Mouse (Mus musculus) fat pad, adult 2 months (tissue): ENCODE measurements at regions not wholly inside any gene's neighbourhood (a gene's known extent, or its start where the extent isn't known, plus 50 kb on each side); places are given as distances from the start of the nearest gene placed in this dataset.

ENCODE experiments used
- DNase-seq: peaks from one replicate; pipeline ENCODE4 v3.0.0-alpha.2; 2011; ENCODE audit warnings: low read depth, low spot score; ENCODE audit errors: extremely low read depth

GRCm38 (mm10) chr13:80946034-80946433 is 62.9 kb downstream of the Arrdc3 start:
- DNase-seq = no peak

- no peak for DNase-seq
Observed at GRCm38 (mm10) chr13:80947705-80948104, 64.5 kb downstream of the Arrdc3 start.

- peak; percentile 90 for DNase-seq
Observed at GRCm38 (mm10) chr13:80949133-80949697, 66.0 kb downstream of the Arrdc3 start.

GRCm38 (mm10) chr13:80950239-80950638 is 67.1 kb downstream of the Arrdc3 start:
- DNase-seq = peak; percentile 85

GRCm38 (mm10) chr13:80950803-80951202 is 67.6 kb downstream of the Arrdc3 start:
- DNase-seq = peak; percentile 90

- DNase-seq = no peak
Observed at GRCm38 (mm10) chr13:80951327-80951726, 68.1 kb downstream of the Arrdc3 start.

- DNase-seq = no peak
Observed at GRCm38 (mm10) chr13:80952851-80953250, 69.7 kb downstream of the Arrdc3 start.

- no peak for DNase-seq
Observed at GRCm38 (mm10) chr13:80954059-80954645, 71.0 kb downstream of the Arrdc3 start.

- no peak for DNase-seq
Observed at GRCm38 (mm10) chr13:80956966-80957365, 73.8 kb downstream of the Arrdc3 start.

- DNase-seq = no peak
Observed at GRCm38 (mm10) chr13:80957419-80958139, 74.4 kb downstream of the Arrdc3 start.

- DNase-seq = peak; percentile 49
Observed at GRCm38 (mm10) chr13:80959763-80960162, 76.6 kb downstream of the Arrdc3 start.

- DNase-seq = no peak
Observed at GRCm38 (mm10) chr13:80961985-80962617, 78.9 kb downstream of the Arrdc3 start.

GRCm38 (mm10) chr13:80962789-80963590 is 79.8 kb downstream of the Arrdc3 start:
- DNase-seq = peak; percentile 63

- DNase-seq = no peak
Observed at GRCm38 (mm10) chr13:80963591-80963940, 80.4 kb downstream of the Arrdc3 start.

GRCm38 (mm10) chr13:80971664-80972063 is 88.5 kb downstream of the Arrdc3 start:
- no peak for DNase-seq

GRCm38 (mm10) chr13:80974424-80974823 is 91.2 kb downstream of the Arrdc3 start:
- DNase-seq = no peak

- DNase-seq = no peak
Observed at GRCm38 (mm10) chr13:80977266-80977665, 94.1 kb downstream of the Arrdc3 start.

- no peak for DNase-seq
Observed at GRCm38 (mm10) chr13:80981201-80981600, 98.0 kb downstream of the Arrdc3 start.

GRCm38 (mm10) chr13:80986657-80987056 is 103.5 kb downstream of the Arrdc3 start:
- DNase-seq = no peak

GRCm38 (mm10) chr13:80989756-80990155 is 106.6 kb downstream of the Arrdc3 start:
- no peak for DNase-seq

- no peak for DNase-seq
Observed at GRCm38 (mm10) chr13:80992342-80992741, 109.2 kb downstream of the Arrdc3 start.
